Mouse (Mus musculus): ENCODE measurements around the gene Ascl3.
A peak's percentile ranks its signal among the peaks of the same experiment; 100 is the strongest.

Gene Ascl3

GRCm38 (mm10) chr7:109710069-109710468, 21.5 kb downstream of the Ascl3 start:
- no peak for DNase-seq (ENCODE audit: low spot score in 2 of 2)

- DNase-seq (ENCODE audit: low spot score in 2 of 2), result no peak
These were observed 22.6 kb downstream of the Ascl3 start for GRCm38 (mm10) chr7:109708961-109709382.

GRCm38 (mm10) chr7:109707023-109707785, 24.3 kb downstream of the Ascl3 start:
- DNase-seq (ENCODE audit: low spot score in 2 of 2), result peak in 1 of 2 experiments; percentile 31

- no peak for DNase-seq (ENCODE audit: low spot score in 2 of 2)
These were observed 27.1 kb downstream of the Ascl3 start for GRCm38 (mm10) chr7:109704461-109704860.

GRCm38 (mm10) chr7:109704016-109704377, 27.5 kb downstream of the Ascl3 start:
- no peak for DNase-seq (ENCODE audit: low spot score in 2 of 2)

- peak; percentile 98 to 99 for DNase-seq (ENCODE audit: low spot score in 2 of 2)
These were observed 28.1 kb downstream of the Ascl3 start, which contains the start of the genes St5 and Akip1 for GRCm38 (mm10) chr7:109703190-109704015. Gene St5, minus strand, starts transcription at chr7:109703605. Gene Akip1, plus strand, starts transcription at chr7:109703690.

- no peak for DNase-seq (ENCODE audit: low spot score in 2 of 2)
These were observed 28.8 kb downstream of the Ascl3 start for GRCm38 (mm10) chr7:109702721-109703120.

- no peak for DNase-seq (ENCODE audit: low spot score in 2 of 2)
These were observed 31.3 kb downstream of the Ascl3 start for GRCm38 (mm10) chr7:109700213-109700612.

GRCm38 (mm10) chr7:109695339-109695726, 36.2 kb downstream of the Ascl3 start:
- no peak for DNase-seq (ENCODE audit: low spot score in 2 of 2)

GRCm38 (mm10) chr7:109694576-109695338, 36.8 kb downstream of the Ascl3 start:
- DNase-seq (ENCODE audit: low spot score in 2 of 2), result no peak

GRCm38 (mm10) chr7:109690961-109691360, 40.6 kb downstream of the Ascl3 start:
- DNase-seq (ENCODE audit: low spot score in 2 of 2), result no peak

- no peak for DNase-seq (ENCODE audit: low spot score in 2 of 2)
These were observed 41.4 kb downstream of the Ascl3 start for GRCm38 (mm10) chr7:109690101-109690500.

- DNase-seq (ENCODE audit: low spot score in 2 of 2), result no peak
These were observed 44.9 kb downstream of the Ascl3 start for GRCm38 (mm10) chr7:109686585-109687128.

GRCm38 (mm10) chr7:109680879-109681278, 50.6 kb downstream of the Ascl3 start:
- DNase-seq (ENCODE audit: low spot score in 2 of 2), result no peak

GRCm38 (mm10) chr7:109680284-109680683, 51.2 kb downstream of the Ascl3 start:
- DNase-seq (ENCODE audit: low spot score in 2 of 2), result no peak
